Mouse (Mus musculus): ENCODE measurements around the gene Chd5. TPM values are rescaled to one million over a fixed set of nuclear protein-coding genes. Genes with fewer than 3 reads are reported as not detected.

The Chd5 gene
- total RNA-seq, 2 experiments from 2014 or later, result not detected

DNA sequence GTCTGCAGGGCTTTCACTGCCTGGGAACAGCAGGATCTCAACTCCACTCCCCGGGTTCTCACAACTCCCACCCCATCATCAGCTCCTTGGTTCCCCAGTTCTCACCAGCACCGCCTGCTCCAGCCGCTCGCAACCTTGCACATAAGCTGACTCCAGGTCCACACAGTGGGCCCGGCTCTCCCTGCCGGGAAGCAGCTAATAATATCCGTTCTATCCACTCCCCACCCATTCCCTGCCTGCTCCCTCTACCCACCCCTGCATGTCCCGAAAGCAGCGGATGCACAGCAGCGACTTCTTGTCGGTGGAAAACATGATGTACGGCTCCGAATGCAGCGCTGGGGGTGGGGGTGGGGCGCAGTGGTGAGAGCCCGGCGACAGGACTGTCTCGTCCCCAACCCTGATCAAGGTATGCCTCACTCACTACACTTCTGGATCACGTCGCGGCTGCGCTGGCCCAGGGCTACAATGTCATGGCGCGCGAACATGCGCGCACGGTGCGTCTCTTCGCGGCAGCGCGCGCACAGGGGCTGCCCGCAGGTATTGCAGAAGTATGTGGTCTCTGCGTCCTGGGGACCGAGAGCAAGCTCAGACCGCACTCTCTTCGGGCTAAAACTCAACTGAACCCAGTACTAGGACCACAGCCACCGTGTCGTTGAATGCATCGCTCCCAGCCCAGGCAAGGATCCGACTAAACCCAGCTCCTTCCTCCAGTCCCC is 22.8 kb upstream of the Chd5 start:
- ATAC-seq (replicated peaks; ENCODE audit: low FRiP score, low TSS enrichment, poor library complexity, severe bottlenecking), result no peak

DNA sequence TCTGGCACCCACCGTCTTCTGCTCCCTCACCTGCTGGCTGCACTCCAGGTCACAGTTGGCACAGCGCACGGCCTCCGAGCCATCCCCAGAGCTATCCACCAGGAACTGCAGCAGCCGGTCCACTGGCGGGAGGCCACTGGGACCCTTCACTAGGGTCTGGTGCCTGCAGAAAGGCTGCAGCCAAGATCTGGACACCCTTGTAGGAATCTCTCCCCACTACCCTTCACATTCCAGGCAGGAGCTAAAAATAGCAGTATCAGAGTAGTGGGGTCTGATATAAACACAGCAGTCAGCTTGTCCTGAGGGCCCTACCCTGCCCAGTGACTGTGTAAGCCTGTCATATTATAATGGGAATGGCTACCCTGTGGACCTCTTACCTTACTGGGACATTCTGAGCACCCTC is 20.8 kb upstream of the Chd5 start:
- no peak for ATAC-seq (replicated peaks; ENCODE audit: low FRiP score, low TSS enrichment, poor library complexity, severe bottlenecking)

- peak; percentile 90 for ATAC-seq (replicated peaks; ENCODE audit: low FRiP score, low TSS enrichment, poor library complexity, severe bottlenecking)
Measured at GRCm38 (mm10) chr4:152318517-152319234, 19.8 kb upstream of the Chd5 start, which contains the start of gene Rnf207. TSS of gene Rnf207 (minus strand) at chr4:152318993.

DNA sequence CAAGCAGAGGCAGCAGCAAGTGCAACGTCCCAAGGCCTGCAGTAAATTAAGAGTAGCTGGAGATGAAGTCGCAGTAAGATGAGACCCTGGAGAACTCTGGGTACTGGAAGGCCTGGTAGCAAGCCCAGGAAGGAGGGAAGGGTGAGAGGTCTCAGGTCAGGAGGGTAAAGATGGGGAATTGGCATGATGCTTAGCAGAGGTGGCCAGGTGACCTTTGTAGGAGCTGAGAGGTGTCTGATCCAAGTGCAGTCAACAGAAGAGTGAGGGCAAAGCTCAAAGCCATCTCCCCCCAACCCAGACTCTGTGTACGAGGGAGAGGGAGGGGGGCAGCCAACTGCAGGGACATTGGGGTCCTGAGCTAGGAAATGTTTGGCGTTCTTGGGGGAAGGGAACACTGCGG is 17.0 kb upstream of the Chd5 start:
- ATAC-seq (replicated peaks; ENCODE audit: low FRiP score, low TSS enrichment, poor library complexity, severe bottlenecking), result no peak

DNA sequence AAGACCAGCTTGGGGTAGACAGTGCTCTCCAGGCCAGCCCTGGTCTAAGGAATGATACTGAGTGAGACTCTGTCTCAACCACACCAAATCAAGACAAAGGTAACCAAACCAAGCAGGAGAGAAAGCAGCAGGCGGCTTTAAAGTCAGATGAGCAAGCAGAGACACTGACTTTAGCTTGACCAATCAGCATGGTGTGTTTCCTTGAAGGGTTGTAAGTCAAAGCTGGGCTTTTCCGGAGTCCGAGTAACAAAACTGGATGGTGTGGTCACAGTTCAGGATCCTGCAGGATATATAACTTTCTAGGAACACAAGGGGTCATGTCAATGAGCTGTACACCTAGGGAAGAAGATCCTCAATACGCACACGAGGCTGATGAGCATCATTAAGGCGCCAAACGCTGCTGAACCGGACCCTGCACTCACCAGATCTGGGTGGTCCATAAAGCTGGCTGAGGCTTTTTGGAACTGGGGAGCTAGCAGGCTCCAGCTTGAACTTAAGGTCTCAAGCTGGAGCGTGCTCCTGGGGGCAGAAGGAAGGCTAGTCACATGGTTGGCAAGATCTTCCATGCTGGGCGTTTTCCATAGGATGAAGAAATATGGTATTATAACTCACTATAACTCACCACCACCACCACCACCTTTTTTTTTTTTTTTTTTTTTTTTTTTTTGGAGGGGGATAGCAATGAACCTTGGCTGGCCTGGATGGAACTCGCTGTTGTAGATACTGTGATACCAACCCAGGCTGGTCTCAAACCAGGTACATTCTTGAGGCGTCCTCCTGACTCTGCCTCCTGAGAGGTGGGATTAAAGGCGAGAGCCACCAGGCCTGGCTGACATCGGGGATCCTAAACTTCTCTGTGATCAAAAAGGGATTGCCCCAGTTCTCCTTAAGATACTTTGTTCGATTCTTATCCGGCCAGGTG is 13.5 kb upstream of the Chd5 start:
- ATAC-seq (replicated peaks; ENCODE audit: low FRiP score, low TSS enrichment, poor library complexity, severe bottlenecking), result peak; percentile 31

DNA sequence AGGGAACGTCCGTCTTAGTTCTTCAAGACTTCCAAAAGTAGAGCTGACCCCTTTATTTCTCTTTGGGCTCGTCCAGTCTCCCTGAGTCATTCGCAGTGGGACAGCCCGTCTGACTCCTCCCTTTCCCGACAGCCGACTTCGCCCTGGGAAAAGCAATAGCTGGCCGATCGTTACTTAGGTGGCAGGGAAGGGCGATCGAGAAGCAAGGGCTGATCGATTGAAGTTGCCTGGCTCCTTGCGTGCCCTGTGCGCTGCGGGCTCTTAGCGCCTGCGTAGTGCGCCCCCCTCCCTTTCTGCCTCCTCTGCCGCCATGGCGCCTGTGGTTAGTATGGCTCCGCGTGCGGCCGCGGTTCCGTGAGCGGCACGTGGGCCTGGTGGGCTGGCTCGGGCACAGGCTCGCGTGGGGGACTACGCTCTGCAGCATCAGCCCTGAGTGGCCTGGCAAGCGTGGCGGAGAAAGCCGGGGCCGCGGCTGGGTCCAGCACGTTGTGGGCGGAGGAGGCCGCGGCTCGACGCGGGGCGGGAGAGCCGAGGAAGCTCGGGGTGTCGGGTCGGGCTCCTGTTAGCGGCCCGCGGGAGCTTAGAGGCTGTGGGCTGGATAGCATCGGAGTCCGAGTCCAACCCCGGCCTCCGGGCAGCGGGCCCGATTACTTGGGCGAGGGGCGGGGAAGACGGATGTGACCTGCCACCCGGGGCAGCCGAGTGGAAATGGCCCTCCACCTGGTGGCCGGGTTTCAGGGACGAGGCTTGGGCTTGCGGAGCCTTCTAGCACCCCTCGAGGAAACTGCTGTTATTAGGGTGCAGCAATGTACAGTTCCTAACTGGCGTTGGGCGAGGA is 12.7 kb upstream of the Chd5 start, which contains the start of gene Rpl22:
TSS of gene Rpl22 (plus strand) at position 169 of the 838 bp plus-strand sequence.
- peak; percentile 95 for ATAC-seq (replicated peaks; ENCODE audit: low FRiP score, low TSS enrichment, poor library complexity, severe bottlenecking)

DNA sequence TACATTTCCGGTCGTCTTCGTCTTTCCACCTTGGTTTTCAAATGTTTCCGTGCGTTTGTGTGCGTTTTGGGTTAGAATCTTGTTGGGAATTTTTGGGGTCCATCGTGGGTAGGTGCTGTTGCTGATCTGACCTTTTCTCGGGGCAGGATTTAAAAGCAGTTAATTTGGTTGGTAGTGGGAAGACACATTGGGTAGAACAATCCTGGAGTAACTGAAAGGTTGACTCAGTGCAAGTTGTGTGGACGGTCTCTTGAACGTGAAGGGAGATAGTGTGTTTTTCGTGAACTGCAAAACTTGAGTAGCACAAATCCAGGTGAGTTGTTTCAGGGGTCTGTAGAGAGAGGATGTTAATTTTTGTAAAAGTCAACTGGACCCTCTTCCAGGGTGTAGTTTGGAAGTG is 11.9 kb upstream of the Chd5 start:
- no peak for ATAC-seq (replicated peaks; ENCODE audit: low FRiP score, low TSS enrichment, poor library complexity, severe bottlenecking)

DNA sequence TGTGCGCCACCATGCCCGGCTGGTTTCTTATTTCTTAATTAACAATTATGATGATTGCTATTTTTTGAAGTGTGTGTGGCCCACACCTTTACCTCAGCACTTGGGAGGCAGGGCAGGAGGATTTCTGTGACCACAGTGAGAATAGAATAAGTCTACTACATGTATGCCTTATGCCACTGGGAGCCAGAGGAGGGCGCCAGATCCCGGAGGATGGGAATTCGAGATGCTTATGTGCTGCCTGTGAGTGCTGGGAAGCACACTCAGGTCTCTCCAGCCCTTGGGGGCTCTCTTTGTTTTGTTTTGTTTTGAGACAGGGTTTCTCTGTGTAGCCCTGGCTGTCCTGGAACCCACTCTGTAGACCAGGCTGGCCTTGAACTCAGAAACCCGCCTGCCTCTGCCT is 9.8 kb upstream of the Chd5 start:
- no peak for ATAC-seq (replicated peaks; ENCODE audit: low FRiP score, low TSS enrichment, poor library complexity, severe bottlenecking)

GRCm38 (mm10) chr4:152332952-152333351 is 5.5 kb upstream of the Chd5 start:
- peak; percentile 79 for ATAC-seq (replicated peaks; ENCODE audit: low FRiP score, low TSS enrichment, poor library complexity, severe bottlenecking)

DNA sequence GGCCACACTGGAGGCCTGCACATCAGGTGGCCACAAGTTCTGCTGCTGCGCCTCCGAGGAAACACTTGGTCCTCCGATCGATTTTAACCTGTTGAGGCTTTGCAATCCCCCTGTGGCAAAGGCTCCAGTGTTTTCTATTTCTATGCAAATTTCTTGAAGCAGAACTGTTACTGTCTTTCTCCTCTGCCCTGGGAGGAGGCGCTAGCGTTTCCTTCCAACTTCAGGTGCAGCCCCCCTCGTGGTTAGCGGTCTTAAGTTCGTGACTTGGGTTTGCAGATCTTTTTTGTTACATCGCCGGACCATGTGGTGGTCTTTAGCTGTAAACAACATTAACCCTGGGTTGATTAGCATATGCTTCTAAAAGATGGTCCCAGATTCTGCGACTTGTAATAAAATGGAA is 4.9 kb upstream of the Chd5 start:
- no peak for ATAC-seq (replicated peaks; ENCODE audit: low FRiP score, low TSS enrichment, poor library complexity, severe bottlenecking)

DNA sequence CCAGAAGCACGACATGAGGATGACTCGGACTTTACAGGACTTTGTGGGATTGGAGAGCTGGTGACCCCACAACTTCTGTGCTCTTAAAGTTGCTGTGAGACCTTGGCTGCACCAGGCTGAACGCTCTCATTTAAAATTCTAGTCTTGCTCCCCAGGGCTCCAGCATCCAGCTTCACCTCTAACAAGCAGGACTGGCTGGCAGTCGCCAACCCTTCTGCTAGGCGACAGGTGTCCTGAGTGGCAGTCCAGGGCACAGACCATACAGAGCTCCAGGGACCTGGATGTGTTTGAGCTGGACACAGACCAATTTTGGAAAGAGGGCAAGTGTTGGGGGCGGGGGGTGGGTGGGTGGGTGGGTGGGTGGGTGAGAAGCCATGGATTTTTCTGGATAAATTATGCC is 679 bp upstream of the Chd5 start:
- no peak for ATAC-seq (replicated peaks; ENCODE audit: low FRiP score, low TSS enrichment, poor library complexity, severe bottlenecking)

DNA sequence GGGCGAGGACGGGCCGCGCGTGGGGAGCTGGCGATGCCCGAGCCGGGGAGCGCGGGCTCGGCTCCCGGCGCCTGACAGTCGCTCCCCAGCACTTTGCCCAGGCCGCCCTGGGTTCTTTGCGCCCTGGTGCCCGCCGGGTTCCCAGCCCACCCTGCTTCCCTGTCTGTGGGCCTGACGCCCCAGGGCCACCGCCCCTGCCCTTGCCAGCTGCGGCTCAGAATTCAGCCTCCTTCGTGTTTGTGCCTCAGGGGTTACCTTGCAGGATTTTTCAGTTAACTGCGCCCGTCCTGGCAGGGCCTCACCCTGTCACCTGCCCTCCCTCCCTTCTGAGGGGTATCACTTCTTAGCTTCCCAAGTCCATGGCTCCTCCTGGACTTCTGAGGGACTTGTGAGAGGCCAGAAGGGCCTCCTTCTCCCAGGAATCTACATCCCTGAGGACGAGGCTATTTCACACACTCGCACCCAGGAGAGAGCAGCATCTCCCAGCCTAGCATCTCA is 891 bp downstream of the Chd5 start:
- ATAC-seq (replicated peaks; ENCODE audit: low FRiP score, low TSS enrichment, poor library complexity, severe bottlenecking), result no peak

- peak; percentile 52 for ATAC-seq (replicated peaks; ENCODE audit: low FRiP score, low TSS enrichment, poor library complexity, severe bottlenecking)
Measured at GRCm38 (mm10) chr4:152340584-152341284, 2.3 kb downstream of the Chd5 start.

GRCm38 (mm10) chr4:152343296-152343695 is 4.8 kb downstream of the Chd5 start:
- ATAC-seq (replicated peaks; ENCODE audit: low FRiP score, low TSS enrichment, poor library complexity, severe bottlenecking), result 0 out of 2 replicates have a peak, but pooled peaks have one; percentile 41

DNA sequence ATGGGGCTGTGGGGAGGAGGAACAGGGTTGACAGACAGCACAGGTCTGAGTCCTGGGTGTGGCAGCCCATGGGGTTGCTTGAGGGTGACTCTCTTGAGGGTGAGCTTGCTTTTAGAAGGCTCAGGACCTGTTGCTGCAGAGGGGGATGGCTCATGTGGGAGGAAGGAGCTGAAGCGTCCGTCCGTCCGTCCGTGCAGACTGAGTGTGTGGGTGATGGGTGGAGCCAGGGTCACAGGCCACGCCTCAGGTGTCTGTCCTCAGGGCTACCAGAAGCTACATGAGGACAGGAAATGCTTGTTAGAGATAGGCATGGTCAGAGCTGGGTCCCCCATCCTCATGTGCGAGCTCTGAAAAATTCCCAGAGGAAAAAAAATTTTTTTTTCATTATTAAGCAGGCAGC is 6.2 kb downstream of the Chd5 start:
- no peak for ATAC-seq (replicated peaks; ENCODE audit: low FRiP score, low TSS enrichment, poor library complexity, severe bottlenecking)

- no peak for ATAC-seq (replicated peaks; ENCODE audit: low FRiP score, low TSS enrichment, poor library complexity, severe bottlenecking)
Measured at GRCm38 (mm10) chr4:152345120-152345889, 6.9 kb downstream of the Chd5 start.

- ATAC-seq (replicated peaks; ENCODE audit: low FRiP score, low TSS enrichment, poor library complexity, severe bottlenecking), result no peak
Measured at GRCm38 (mm10) chr4:152349837-152350381, 11.5 kb downstream of the Chd5 start.

Data from megakaryocyte-erythroid progenitor cell, adult 5-6 weeks (primary cell).